Mouse (Mus musculus): ENCODE measurements at regions not wholly inside any gene's neighbourhood (a gene's known extent, or its start where the extent isn't known, plus 50 kb on each side); places are given as distances from the start of the nearest gene placed in this dataset.

Small RNA genes in the stretch of these regions (microRNA-seq; reads per million reads assigned to microRNA genes)
- gene Gm24973: 0 reads per million in 2 experiments
